Mouse (Mus musculus) ES-Bruce4 (cell line): ENCODE measurements around the gene Ndufv3.

Source experiments
- CTCF ChIP-seq: IDR thresholded peaks from one replicate; pipeline ENCODE4 v1.8.1; 2011; ENCODE audit warnings: low read depth, low read length
- EP300 ChIP-seq: IDR thresholded peaks from 2 replicates; pipeline ENCODE4 v1.6.1; 2011; ENCODE audit warnings: low read depth, low read length; ENCODE audit not compliant: insufficient read depth
- POLR2A ChIP-seq: IDR thresholded peaks from one replicate; pipeline ENCODE4 v1.8.1; 2011; ENCODE audit warnings: low read length; ENCODE audit not compliant: insufficient read depth

GRCm38 (mm10) chr17:31514696-31515095 lies 5.2 kb upstream of the Ndufv3 start:
- TF ChIP-seq CTCF (no peak), EP300 (no peak), POLR2A (no peak)
